Mouse (Mus musculus) c-Kit-negative CD71-positive TER-119-positive erythroid progenitor cells, embryonic 14.5 days (primary cell): ENCODE data around the gene Fpr-rs4.
"Not testable (repeated sequence)": the region's sequence is repeated elsewhere in the genome, so short reads cannot be mapped to it uniquely, and the experiment has no call there.

Experiments
- DNase-seq: peaks from one replicate; pipeline ENCODE4 v3.0.0-alpha.2; 2013; ENCODE audit warnings: low read depth, low spot score

Fpr-rs4 gene

DNA sequence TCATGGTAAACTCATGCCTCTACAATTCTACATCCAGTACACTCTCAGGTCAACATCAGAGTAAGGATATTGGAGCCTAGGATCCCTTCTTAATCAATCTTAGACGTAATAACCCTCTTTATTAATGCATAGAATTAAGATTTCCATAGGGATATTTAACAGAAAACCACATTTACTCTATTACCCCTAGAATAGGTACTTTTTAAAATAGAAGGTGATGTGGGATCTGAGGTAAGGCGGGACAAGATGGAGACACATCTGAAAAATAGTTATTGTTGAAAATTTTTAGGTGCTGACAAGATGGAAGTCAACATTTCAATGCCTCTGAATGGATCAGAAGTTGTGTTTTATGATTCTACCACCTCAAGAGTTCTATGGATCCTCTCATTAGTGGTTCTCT is at the start of gene Fpr-rs4:
Gene Fpr-rs4, plus strand, starts transcription at position 301 of the 400 bp plus-strand sequence.
- DNase-seq: no peak

DNA sequence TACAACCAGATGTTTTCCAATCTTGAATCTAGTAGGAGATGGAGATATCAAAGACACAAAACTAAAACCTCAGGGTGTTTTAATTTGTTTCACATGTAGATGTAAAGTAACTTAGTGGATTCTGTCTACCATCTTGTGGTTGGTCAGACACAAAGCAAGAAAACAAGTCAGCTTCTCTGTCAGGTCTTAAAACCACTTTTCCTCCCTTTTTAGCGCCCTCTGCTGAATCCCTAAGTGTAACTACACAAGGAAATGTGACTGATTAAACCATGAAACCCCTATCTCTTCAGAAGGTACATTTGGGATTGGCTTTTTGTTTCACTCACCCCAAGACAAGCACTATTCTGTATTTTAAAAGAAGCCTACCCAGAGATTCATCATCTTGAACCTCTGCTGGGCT is 48.1 kb upstream of the Fpr-rs4 start:
- no peak for DNase-seq

DNA sequence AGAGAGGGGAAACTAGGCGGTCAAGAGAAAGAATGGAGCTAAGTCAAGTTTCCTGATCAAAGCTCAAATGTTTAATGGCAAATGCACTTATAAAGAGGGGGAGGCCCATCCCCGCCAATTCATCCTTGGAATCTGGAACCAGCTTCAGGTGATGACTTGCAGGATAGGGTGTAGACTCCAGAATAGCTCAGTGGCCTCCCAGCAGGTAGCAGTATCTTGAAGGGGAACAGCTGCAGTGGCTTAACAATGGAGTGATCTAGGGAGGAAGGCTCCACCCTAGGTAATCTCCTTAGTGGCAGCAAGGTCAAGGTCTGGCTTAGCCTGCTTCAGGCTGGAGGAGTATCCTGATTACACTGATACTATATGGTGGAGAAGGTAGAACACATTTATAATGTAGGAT is 40.3 kb upstream of the Fpr-rs4 start:
- DNase-seq: not testable (repeated sequence)

DNA sequence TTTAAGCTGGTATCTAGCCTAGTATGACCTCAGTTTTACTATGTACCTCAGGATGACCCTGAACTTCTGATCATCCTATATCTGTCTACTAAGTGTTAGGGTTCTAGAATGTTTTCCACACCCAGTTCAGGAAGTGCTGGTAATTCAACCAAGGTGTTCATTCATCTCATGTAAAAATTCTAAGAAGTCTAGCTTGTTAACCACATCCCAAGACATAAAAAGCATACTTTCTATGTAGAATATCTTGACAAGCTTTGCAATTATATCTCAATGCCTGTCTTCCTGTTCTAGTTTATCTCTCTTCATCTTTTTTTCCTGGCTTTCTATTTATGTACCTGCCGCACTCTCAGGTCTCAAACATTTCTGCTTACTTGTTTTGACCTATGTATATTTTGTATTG is 16.8 kb upstream of the Fpr-rs4 start:
- DNase-seq: no peak

DNA sequence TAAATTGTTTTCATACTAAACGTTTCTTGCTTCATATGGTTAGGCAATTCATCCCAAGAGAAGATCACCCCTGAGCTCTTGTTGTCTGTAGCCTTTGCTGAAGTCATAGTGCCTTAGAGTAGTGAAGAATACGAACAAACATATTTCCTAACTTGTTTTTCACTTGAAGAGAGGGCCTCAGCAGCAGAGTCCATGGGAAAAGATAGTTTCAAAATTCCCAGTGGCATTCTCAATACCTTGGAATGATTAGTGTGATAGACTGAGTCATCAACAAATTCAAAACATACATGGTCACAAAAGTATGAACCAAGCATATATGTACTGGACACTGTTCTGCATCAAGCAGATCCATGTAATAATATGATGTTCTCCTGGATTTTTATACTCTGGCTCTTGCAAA is 27.6 kb downstream of the Fpr-rs4 start, which contains the start of gene Vmn2r124:
Gene Vmn2r124, plus strand, starts transcription at position 301 of the 400 bp plus-strand sequence.
- no peak for DNase-seq
